Mouse (Mus musculus): ENCODE results near the gene Slc12a3. TPM values are rescaled to one million over a fixed set of nuclear protein-coding genes. Genes with fewer than 3 reads are reported as not detected.

The Slc12a3 gene
- 0.23 TPM for polyA plus RNA-seq (2017; shearing (Covaris generic))

GRCm38 (mm10) chr8:94328932-94329728 lies at the start of gene Slc12a3:
Slc12a3 (plus strand) TSS chr8:94329201.

GRCm38 (mm10) chr8:94386214-94387026 lies 57.4 kb downstream of the Slc12a3 start, which contains the start of gene Herpud1:
Herpud1 (plus strand) TSS chr8:94386438.

Other genes starting within 250 kb of the Slc12a3 start
- 8.4 TPM for gene Bbs2, start 230.3 kb upstream of the Slc12a3 start, polyA plus RNA-seq (2017; shearing (Covaris generic))
- not detected for gene Mt4, start 192.0 kb upstream of the Slc12a3 start, polyA plus RNA-seq (2017; shearing (Covaris generic))
- gene Mt3, start 176.6 kb upstream of the Slc12a3 start, polyA plus RNA-seq (2017; shearing (Covaris generic)): 2.0 TPM
- gene Mt2, start 156.5 kb upstream of the Slc12a3 start, polyA plus RNA-seq (2017; shearing (Covaris generic)): 8.0 TPM
- 59.8 TPM for gene Mt1, start 150.1 kb upstream of the Slc12a3 start, polyA plus RNA-seq (2017; shearing (Covaris generic))
- gene Nup93, start 114.6 kb upstream of the Slc12a3 start, polyA plus RNA-seq (2017; shearing (Covaris generic)): 37.0 TPM
- gene Herpud1, start 57.2 kb downstream of the Slc12a3 start, polyA plus RNA-seq (2017; shearing (Covaris generic)): 244 TPM
- gene Nlrc5, start 105.2 kb downstream of the Slc12a3 start, polyA plus RNA-seq (2017; shearing (Covaris generic)): 161 TPM
- 3.9 TPM for gene Cpne2, start 203.8 kb downstream of the Slc12a3 start, polyA plus RNA-seq (2017; shearing (Covaris generic))

Measured in effector memory CD4-positive, alpha-beta T cell, adult 7 months (primary cell).